Mouse (Mus musculus) kidney, postnatal 14 days (tissue): ENCODE results near the gene Mmp11.

Source experiments
- DNase-seq: peaks from one replicate; pipeline ENCODE4 v3.0.0; 2022; ENCODE audit warnings: mixed read lengths

Mmp11 gene

DNA sequence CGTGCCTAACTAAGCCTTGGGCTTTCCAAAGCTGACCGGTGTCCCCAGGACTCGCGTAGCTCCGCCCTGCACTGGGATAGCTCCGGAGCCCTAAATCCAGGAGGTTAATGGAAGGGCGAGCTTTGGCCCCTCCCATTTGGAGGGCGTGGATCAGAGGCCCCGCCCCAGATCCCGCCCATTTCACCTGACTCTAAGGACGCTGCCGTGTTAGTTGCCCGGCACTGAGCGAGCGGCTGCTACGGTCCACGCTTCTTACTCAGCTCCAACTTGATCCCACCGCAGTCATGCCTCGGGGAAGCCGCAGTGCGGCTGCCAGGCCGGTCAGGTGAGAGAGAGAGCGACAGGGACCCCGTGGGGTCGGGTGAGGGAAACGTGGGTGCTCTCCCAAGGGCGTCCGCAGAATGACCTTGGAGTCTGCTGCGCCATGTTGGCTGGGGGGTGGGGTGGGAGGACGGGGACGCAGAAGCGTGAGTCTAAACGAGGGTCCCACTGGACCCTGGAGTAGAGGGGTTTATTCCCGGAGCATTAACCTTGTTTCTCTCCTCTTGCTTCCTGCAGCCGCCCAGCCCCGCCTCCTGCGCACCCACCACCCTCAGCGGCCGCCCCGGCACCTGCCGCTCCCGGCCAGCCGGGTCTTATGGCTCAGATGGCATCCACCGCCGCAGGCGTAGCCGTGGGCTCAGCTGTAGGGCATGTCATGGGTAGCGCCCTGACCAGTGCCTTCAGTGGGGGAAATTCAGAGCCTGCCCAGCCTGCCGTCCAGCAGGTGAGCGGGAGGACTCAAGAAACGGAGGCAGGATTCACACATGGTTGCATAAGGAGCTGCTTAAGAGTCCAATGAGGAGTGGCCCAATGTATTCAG is at the start of gene Mmp11:
Gene Mmp11, minus strand, starts transcription at position 817 of the 862 bp plus-strand sequence.
- DNase-seq, result peak; percentile 94

- no peak for DNase-seq
These were observed 43.1 kb upstream of the Mmp11 start for GRCm38 (mm10) chr10:75979432-75979831.

GRCm38 (mm10) chr10:75978835-75979157 is 42.5 kb upstream of the Mmp11 start:
- no peak for DNase-seq

- DNase-seq, result no peak
These were observed 42.0 kb upstream of the Mmp11 start for GRCm38 (mm10) chr10:75978119-75978834.

- peak; percentile 8 for DNase-seq
These were observed 38.9 kb upstream of the Mmp11 start for GRCm38 (mm10) chr10:75975216-75975615.

DNA sequence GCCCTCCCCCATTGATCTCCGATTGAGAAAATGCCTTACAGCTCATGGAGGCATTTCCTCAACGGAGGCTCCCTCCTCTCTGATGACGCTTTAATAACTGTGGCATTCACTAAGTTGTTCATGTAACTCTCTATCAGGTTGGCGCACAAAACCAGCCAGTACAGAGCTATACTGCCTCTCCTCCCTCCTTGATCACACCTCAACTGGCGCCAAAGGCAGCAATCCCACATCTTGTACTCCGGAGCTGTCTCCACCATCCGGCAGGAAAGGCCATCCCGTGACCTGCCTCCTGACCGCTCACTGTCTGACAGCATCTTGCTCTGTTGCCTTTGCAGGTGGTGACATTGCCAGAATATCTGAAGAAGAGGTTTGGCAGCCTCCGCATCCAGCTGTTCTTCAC is 37.5 kb upstream of the Mmp11 start:
- DNase-seq, result no peak

- no peak for DNase-seq
These were observed 18.1 kb upstream of the Mmp11 start, which contains the start of gene Gm5134 for GRCm38 (mm10) chr10:75954381-75954811. Gm5134 (plus strand) TSS chr10:75954514.

GRCm38 (mm10) chr10:75951424-75952050 is 15.2 kb upstream of the Mmp11 start:
- peak; percentile 58 for DNase-seq

GRCm38 (mm10) chr10:75950791-75951210 is 14.5 kb upstream of the Mmp11 start:
- DNase-seq, result peak; percentile 58

GRCm38 (mm10) chr10:75949053-75950045 is 13.1 kb upstream of the Mmp11 start:
- peak; percentile 33 for DNase-seq

DNA sequence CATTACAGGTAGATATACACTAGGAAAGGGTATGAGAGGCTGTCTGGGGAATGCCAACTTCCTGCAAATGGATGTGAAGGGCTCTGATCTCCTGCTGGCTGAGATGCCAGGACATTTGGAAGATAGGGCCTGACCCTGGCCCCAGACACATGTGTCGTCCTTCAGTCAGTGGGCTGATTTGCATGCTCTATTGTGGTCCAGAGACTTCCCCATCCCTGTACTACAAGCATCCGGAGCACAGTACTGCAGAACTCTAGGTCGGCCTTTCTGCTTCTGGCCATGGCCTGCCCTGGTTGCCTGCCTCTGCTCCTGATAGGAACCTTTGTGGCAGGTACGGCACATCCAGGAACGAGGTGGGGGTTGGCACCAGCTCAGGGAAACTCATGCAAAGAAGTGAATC is 11.8 kb upstream of the Mmp11 start:
- no peak for DNase-seq

DNA sequence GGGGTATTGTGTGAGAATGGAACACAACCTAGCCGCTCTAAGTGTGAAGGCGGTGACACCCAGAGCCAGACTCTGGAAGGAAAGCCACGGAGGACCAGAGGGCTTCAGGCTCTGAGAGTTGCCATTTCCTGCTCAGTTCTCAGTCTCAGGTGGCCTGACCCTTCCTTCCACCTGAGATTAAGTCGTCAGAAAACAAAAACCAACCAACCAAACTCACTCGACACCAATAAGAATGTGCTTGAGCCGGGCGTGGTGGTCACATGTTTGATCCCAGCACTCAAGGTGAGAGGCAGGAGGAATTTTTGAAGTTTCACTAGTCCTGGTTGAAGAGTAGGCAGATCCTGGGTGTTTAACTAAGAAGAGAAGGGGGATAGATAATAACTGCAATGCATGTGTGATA is 9.6 kb upstream of the Mmp11 start:
- DNase-seq, result no peak

GRCm38 (mm10) chr10:75945213-75945612 is 8.9 kb upstream of the Mmp11 start:
- DNase-seq, result no peak

DNA sequence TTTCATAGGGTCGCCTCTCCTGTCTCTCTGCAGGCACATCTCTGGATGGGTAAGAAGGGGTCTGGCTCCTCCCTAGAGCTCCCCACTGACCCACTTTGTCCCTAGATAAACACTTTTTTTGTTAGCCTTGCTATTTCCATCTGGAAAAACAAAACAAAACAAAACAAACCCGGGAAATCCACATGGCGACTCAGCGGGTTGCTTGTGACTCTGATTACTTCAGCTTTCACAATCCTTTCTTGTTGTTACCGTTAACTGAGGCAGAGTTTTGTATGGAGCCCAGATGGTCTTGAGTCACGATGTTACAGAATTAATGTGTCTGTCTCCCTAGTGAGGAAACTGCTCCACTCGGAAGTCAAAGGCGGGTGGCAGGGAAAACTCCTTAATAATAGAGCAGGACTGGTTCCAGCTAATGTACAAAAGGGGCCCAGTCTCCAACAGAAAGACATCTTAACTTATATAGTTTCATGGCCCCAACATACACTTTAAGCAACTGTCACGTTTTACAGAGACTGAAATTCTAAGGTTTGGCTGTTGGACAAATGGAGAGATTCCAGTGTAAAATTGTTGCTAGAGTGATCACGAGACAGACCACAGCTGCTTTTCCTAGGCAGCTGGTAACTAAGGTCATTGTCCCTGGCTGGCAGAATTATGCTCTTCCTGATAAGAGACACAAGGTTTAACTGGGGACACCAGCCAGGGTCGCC is 7.9 kb upstream of the Mmp11 start:
- peak; percentile 62 for DNase-seq

GRCm38 (mm10) chr10:75942736-75943477 is 6.6 kb upstream of the Mmp11 start, which contains the start of gene Vpreb3:
Vpreb3 (plus strand) TSS chr10:75943057.
- DNase-seq, result no peak

- DNase-seq, result no peak
These were observed 4.9 kb upstream of the Mmp11 start for GRCm38 (mm10) chr10:75941042-75941824.

DNA sequence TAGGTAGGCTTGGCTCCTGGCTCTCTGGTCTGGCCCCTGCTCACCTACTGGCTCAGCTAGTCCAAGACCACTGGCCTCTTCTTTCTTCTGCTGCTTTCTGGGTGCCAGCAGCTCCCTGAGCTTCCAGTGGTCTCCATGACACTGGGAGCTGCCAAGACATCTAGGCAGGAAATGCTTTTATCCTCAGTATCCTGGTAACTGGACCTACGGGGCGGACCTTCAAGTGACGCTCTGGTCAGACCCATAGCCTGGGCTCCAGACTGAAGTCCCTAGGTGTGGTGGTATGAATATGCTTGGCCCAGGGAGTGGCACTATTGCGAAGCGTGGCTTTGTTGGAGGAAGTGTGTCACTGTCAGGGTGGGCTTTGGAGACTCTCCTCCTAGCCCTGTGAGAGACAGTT is 4.2 kb upstream of the Mmp11 start, which contains the start of gene Gm867:
Gene Gm867, minus strand, starts transcription at position 153 of the 400 bp plus-strand sequence.
- DNase-seq, result peak; percentile 35

DNA sequence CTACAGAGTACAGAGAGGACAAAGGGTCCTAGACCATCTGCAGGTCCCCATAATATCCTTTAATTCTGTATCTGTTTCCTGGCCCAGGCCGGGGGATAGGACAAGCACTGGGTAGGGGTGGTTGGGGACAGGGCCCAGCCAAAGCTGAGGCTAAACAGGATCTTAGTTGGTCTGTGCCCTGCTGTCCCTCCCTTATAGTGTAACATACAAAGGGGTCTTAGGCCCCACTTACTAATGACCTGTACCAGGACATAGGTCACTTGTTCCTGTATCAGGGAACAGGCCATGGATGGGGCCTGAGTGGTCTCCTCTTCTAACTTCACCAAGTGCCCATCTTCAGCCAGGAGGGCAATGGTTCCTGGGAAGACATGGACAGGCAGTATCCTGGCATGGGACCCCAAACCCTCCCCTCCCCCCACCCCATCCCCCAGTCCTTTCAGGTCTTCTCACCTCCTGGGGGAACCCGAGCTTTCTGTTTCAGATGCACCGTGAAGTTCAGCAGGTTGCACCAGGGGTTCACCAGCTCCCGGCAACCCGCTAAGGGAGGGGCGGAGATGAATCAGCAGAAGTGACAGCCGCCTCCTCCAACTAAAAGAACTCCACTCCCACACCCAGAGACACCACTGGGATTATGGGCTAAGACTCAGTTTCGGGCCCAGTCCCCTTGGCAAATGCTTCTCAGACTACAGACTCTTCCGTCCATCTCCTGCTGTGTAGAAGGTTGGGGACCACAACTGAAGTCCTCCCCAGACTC is 3.4 kb upstream of the Mmp11 start:
- DNase-seq, result no peak
